Mouse (Mus musculus) olfactory bulb, adult 2 months (tissue): ENCODE measurements around the gene Heca. TPM values are rescaled to one million over a fixed set of nuclear protein-coding genes. Genes with fewer than 3 reads are reported as not detected.
"Not testable (repeated sequence)": the region's sequence is repeated elsewhere in the genome, so short reads cannot be mapped to it uniquely, and the experiment has no call there.

ENCODE experiments used
- H3K27ac ChIP-seq: fragments of 200-500 bp; 2 replicates; pipeline ENCODE4 v1.5.1; 2012; ENCODE audit warnings: low read depth, low read length; ENCODE audit not compliant: insufficient read depth
- H3K4me1 ChIP-seq: fragments of 200-500 bp; 2 replicates; pipeline ENCODE4 v1.6.1; 2012; ENCODE audit warnings: low read length; ENCODE audit not compliant: control insufficient read depth, insufficient read depth
- H3K4me3 ChIP-seq: fragments of 200-500 bp; 2 replicates; pipeline ENCODE4 v1.5.1; 2012; ENCODE audit warnings: mild to moderate bottlenecking, low read depth, low read length, moderate library complexity; ENCODE audit not compliant: insufficient read depth
- CTCF ChIP-seq: fragments of 200-500 bp; IDR thresholded peaks from 2 replicates; pipeline ENCODE4 v1.5.1; 2012; ENCODE audit warnings: low read depth, mild to moderate bottlenecking, low read length, moderate library complexity; ENCODE audit not compliant: insufficient read depth
- POLR2A ChIP-seq: fragments of 200-500 bp; IDR thresholded peaks from 2 replicates; pipeline ENCODE4 v1.6.1; 2012; ENCODE audit warnings: mild to moderate bottlenecking, low read depth, low read length, moderate library complexity; ENCODE audit not compliant: insufficient read depth
- WGBS: fragments of 180-500 bp; shearing (Covaris S2); methylation state at CpG from one replicate; pipeline ENCODE4 v1.1.7; 2018; 5-methylcytosine and 5-hydroxymethylcytosine counted together
- polyA plus RNA-seq: library from polyadenylated mRNA; stranded (reverse); fragments of >200 nt; gene quantifications from 2 replicates; pipeline ENCODE4 v1.2.4, GENCODE M21; 2012; ENCODE audit warnings: low replicate concordance; ENCODE audit not compliant: missing spikeins, insufficient read depth, insufficient read length

Heca gene
- polyA plus RNA-seq, 1 experiment = not detected

DNA sequence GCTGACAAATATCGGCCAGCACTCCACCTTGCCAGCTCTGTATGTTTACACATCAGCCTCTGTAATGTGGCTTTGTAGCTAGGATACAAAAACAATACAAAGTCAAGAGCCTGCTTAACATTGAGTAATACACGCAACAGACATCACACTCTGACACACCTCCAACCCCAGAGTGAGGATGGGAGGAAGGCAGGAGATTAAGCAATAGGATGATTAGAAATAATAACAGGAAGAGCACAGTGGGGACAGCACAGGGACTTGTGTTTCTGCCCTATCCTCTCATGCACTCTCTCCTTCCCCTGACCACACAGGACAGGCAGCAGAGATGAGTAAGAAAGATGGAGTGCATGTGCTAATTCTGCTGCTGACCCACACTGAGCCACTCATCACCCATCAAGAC, 28.8 kb downstream of the Heca start:
- H3K4me1 ChIP-seq = no peaks in the 10 kb centered on the region
- H3K27ac ChIP-seq = no peak overlapping the region
- TF ChIP-seq POLR2A (no peak), CTCF (no peak)
- H3K4me3 ChIP-seq = no peak overlapping the region
- WGBS = 85% methylated on average over 2 of the region's 2 CpGs

GRCm38 (mm10) chr10:17908731-17909130, 39.1 kb downstream of the Heca start:
- Histone ChIP-seq H3K27ac (no peak overlapping the region), H3K4me1 (no peaks in the 10 kb centered on the region), H3K4me3 (no peak overlapping the region)
- TF ChIP-seq POLR2A = no peak
- TF ChIP-seq CTCF = no peak
- WGBS = 49% methylated on average over 4 of the region's 4 CpGs

- 82% methylated on average over 3 of the region's 3 CpGs for WGBS
Measured at GRCm38 (mm10) chr10:17906405-17906804, 41.5 kb downstream of the Heca start.

DNA sequence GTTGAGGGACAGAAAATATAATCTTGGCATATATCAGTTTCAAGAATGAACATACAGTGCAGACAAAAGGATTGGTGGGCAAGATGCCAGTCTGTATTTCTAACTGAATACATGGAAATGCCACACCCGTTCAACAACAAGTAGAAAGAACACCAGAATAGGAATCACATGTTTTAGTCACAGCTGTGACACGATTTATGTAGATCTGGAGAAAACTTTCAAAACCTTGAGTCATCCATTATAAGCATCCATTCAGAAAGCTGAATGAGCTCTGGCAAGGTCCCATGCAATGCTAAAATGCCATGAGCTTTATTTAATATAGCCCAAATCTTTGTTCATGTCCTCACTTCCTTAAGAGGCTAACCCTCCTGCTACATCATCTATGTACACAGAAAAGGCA, 44.4 kb downstream of the Heca start:
- no peak overlapping the region for H3K4me3 ChIP-seq
- H3K27ac ChIP-seq = no peak overlapping the region
- TF ChIP-seq POLR2A (no peak), CTCF (no peak)
- H3K4me1 ChIP-seq = no peaks in the 10 kb centered on the region
- WGBS = 80% methylated on average over 2 of the region's 2 CpGs

More at GRCm38 (mm10) chr10:17906405-17906804, 41.5 kb downstream of the Heca start:
- not testable (repeated sequence) for H3K4me1 ChIP-seq, H3K4me3 ChIP-seq, H3K27ac ChIP-seq

- no peaks in the 10 kb centered on the region for H3K4me1 ChIP-seq
- no peak overlapping the region for H3K27ac ChIP-seq
- no peak overlapping the region for H3K4me3 ChIP-seq
- WGBS = 96% methylated on average over 2 of the region's 2 CpGs
- TF ChIP-seq POLR2A (no peak), CTCF (no peak)
Measured at GRCm38 (mm10) chr10:17880724-17881123, 67.1 kb downstream of the Heca start.

- TF ChIP-seq POLR2A = no peak
- TF ChIP-seq CTCF = no peak
- Histone ChIP-seq H3K27ac (no peak overlapping the region), H3K4me3 (no peak overlapping the region), H3K4me1 (no peaks in the 10 kb centered on the region)
- 96% methylated on average over 3 of the region's 3 CpGs for WGBS
Measured at GRCm38 (mm10) chr10:17880038-17880437, 67.8 kb downstream of the Heca start.

DNA sequence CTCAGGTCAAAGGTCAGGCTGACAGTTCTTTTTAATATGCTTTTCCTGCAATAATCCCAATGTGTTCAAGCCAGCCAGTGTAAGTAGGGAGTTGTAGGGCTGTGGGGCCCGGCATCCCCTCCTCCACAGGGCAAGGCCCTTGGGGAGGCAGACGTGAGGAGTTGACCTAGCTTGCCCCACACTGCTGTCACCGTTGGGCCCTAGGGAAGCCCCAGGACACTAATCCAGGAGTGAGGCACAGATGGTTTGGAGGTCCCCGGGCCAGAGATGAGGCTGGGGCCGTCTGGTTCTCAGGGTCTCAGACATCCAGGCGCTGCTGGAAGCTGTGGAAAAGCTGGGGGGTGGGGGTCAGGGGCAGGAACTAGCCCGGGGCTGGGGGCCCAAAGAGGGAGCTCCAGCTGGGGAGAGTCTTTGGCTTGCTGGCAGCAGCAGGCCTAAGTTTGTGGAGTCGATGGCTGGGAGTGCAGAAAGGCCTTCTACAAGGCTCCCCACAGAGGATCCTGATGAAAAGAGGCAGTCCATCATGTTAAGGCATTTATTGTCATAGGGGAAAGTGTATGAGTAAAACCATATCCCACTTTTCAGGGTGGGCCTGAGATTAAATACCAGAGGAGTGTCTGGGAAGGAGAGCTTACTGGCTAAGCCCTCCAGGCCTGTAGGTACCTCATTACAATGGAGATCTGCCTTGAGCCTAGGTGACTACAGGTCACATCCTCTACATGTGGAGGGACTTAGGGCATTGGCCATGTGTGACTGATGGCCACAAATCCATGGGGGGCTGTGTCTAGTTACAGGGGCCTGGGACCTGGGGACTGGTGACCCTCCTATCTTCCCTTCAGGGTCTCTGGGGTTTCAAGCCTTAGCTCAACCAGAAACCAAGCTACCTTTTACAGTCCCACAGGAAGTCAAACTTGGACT, 69.6 kb downstream of the Heca start:
- TF ChIP-seq CTCF (no peak), POLR2A (no peak)
- Histone ChIP-seq H3K27ac (no peak overlapping the region), H3K4me3 (no peak overlapping the region), H3K4me1 (no peaks in the 10 kb centered on the region)
- 72% methylated on average over 8 of the region's 8 CpGs for WGBS

DNA sequence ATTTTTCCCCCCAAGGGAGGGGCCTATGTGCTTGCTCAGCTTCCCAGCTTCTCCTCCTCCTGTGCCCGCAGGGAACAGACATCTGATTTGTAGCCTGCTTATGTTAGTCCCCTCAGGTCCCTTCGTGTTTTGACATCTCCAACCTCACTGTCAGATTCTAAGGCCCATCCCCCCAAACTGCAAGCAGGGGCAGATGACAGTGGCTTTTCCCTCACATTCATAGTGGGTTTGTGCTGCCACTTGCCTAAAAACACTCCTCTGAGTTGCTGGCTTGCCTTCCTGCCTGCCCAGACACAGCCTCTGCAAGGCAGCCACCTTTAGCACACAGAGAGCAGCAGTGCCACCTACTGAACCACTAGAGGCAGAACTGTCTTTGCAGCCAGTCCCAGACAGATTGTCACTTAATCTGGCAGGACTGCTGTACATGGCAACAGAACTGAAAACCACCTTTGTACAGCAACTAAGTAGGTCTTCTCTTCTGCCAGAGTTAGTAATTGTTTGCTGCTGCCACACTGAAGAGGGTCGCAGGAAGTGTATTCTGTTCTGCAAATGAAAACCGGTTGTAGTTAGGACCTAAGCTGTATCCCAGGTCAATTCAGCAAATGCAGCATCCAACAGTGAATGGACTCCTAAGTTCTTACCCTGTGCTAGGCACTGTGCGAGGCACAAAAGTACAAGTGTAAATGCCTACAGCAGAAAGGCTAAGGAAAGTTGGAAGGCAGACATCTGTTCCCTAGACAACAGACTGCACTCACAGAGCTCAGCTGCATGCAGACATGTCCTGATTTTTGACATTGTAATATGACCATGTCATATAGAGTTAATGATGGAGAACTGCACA, 77.8 kb downstream of the Heca start:
- WGBS = 26% methylated on average over 5 of the region's 5 CpGs

DNA sequence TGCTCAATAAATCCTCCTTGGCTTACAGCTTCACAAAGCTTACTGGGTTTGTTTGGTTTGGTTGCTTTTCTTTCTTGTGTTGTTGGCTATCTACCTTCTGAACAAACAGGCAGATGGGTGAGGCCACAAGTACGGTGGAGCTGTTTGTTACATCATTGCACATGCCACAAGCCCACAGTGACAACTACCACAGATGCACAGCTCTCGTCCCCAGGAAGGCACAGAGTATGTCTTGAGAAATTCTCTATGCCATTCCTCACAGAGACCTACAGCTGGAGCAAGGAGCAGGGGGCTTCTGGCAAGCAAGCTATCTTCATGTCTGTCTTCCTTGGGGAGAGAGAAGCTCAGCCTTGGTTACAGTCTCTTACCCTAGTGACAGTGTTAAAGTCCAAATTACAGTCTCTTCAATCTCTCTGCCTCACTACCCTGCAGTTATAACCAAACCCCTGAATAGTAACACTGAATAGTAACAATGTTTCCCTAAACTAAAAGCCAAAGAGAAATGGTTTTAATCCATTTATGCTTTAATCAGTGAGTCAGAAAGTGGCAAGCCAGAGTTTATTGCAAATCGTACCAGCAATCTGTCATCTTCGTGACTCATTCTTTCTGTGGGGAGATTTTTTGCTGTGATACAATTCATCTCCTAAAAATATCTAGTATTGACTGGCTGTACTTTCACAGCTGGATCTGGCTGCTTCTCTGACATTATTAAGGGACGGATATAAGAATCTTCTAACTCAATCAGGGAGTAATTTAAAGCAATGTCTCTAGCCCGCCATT, 87.0 kb downstream of the Heca start:
- TF ChIP-seq POLR2A (no peak), CTCF (no peak)
- Histone ChIP-seq H3K27ac (peak overlapping the region; percentile 94), H3K4me3 (no peak overlapping the region), H3K4me1 (peaks cover 2% of the 10 kb centered on the region; the same call in 1 of the 2 replicates)
- WGBS = 33% methylated on average over 6 of the region's 6 CpGs

More for the DNA sequence above, 77.8 kb downstream of the Heca start:
- TF ChIP-seq POLR2A (no peak), CTCF (peak; percentile 56; the same call in 1 of the 2 replicates)
- H3K4me1 ChIP-seq = no peaks in the 10 kb centered on the region
- no peak overlapping the region for H3K4me3 ChIP-seq
- H3K27ac ChIP-seq = no peak overlapping the region
